Mouse (Mus musculus): ENCODE measurements at regions not wholly inside any gene's neighbourhood (a gene's known extent, or its start where the extent isn't known, plus 50 kb on each side); places are given as distances from the start of the nearest gene placed in this dataset.

- DNase-seq (ENCODE audit: low read depth, low spot score), result no peak
- 36% methylated on average over 3 of the region's 3 CpGs for WGBS
Measured at GRCm38 (mm10) chr4:95178467-95178866, 126.4 kb upstream of the Jun start.

DNA sequence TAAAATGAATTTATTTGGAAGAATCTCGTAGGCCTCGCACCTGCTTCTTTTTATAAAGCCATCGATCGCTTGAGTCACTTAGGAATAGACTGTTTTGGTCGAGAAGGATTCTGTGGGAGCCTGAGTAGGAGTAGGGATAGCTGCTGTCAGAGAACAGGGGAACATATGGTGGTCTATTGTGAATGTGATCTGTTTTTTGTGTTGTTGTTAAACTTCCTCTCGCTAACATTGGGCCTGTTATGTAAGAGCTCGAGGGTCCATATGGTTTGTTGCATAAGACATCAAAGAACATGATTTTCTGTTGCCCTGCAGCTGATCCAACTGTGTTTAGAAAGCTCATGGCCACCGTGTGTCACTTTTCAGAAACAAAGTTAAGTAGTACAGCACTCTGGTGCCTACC, 126.9 kb upstream of the Jun start:
- no peak for DNase-seq (ENCODE audit: low read depth, low spot score)
- WGBS, result 84% methylated on average over 8 of the region's 8 CpGs

GRCm38 (mm10) chr4:95180446-95180845, 128.4 kb upstream of the Jun start:
- DNase-seq (ENCODE audit: low read depth, low spot score), result no peak
- 95% methylated on average over 5 of the region's 5 CpGs for WGBS

DNA sequence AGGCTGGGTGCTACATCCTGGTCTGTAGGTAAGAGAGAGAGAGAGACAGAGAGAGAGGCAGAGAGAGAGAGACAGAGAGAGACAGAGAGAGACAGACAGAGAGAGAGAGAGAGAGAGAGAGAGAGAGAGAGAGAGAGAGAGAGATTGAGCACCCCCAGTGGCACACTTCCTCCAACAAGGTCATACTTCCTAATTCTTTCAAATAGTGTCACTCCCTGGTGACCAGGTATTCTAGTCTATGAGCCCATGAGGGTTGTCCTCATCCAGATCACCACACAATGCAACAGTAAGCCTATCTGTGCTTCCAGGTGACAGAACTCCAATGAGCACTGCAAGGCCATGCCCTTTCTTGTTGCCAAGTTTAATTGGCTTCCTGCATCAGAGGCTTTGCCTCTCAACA, 129.0 kb upstream of the Jun start:
- DNase-seq (ENCODE audit: low read depth, low spot score), result no peak

DNA sequence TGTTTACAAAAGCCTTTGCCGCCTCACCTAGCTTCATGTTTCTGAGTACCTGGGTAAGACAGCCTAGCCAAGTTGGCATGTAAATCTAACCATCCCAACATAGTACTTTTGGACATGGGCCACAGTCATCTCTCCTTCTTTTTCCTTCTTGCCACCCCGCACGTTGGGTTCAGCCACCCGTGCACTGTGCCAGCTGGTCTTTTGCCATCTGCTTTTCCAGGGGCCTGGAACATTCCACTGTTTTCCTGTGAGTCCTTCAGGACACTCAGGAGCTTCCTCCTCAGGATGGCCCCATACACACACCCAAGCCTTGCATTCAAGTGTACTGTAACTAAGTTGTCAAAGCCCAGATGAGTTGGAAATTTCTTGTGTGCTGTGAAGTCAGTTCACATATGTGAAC, 132.2 kb upstream of the Jun start:
- WGBS, result 25% methylated on average over 4 of the region's 4 CpGs
- DNase-seq (ENCODE audit: low read depth, low spot score), result no peak

DNA sequence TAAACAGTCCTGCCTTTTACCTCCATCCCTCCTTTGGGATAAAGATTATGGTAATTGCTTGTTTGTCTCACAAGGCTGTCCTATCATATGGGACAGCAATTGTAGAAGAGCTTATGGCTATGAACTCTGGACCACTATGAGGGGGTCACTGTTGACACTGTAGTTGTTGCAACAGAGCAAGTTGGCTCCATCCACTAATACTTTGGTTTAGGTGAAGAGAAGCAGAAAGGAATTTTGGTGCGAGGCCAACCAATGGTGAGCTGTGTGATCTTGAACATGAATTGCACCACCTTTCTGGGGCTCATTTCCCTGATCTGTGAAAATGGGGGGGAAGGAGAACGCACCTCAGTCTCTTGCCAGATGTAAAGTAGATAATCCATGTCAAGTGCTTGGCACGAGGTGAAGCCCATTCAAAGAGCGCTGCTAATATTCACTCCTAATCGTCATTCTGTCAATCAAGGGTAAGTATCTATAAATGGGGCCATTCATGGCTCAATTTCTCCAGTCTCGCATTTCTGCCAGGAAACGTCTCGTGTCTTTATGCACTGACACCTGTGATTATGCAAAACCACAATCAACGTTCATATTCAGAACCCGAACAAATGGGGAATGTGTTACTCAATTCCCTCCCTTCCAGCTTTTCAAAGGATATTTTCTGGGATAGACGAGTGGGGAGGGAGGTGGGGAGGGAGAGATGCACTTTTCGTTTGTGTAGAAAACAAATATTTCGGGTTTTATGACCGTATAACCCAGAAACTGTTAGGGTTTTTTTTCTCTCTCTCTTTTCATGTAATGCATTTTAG, 133.3 kb upstream of the Jun start:
- whole genome bisulfite sequencing, result 71% methylated on average over 14 of the region's 14 CpGs

DNA sequence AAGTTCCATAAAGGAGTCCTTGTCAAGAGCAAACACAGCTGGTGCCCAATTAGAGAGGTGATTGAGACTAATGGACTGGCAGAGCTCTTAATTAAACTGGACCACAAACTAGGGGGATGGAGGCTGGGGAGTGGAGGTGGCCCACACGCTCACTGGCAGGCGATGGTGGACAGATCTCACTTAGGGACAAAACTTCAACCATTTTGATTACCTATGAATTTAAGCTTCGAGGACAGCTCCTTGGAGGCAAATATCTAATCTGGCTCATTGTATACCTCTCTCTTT, 133.8 kb upstream of the Jun start:
- no peak for DNase-seq (ENCODE audit: low read depth, low spot score)
- 85% methylated on average over 3 of the region's 3 CpGs for WGBS

More for the DNA sequence above, 133.3 kb upstream of the Jun start:
- DNase-seq (ENCODE audit: low read depth, low spot score), result no peak

GRCm38 (mm10) chr4:95188107-95188506, 136.1 kb upstream of the Jun start:
- DNase-seq (ENCODE audit: low read depth, low spot score), result no peak
- WGBS, result 26% methylated on average over 3 of the region's 3 CpGs

DNA sequence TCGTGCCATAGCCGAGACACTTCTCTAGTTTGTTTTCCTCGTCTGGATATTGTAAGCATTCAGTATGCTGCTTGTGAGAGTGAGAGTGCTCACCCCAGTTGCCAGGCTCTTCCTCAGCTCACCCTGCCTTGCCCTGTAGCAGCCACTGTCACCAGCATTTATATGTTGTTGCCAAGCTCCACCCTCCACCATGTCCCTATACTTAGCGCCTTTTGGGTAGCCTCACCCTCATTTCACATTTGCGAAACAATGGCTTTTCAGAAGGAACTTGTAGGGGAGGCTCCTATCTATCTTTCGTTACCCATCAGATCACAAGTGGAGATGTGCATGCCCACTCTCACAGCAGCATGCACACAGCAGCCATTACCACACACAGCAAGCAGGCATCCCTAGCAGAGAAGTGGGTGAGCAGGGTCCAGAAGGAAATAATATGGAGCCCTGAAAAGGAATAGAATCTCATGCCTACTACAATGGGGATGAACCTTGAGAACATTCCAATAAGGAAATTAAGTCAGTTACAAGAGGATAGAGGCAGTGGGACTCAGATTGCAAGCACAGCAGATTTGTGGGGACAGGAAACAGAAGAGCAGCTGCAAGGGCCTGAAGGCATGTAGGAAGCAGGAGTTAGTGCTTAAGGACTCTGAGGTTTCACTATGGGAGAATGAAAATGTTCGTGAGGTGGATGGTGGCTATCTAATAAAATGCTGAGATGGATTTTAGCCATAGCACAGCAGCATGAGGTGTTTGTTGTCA, 139.8 kb upstream of the Jun start:
- 87% methylated on average over 7 of the region's 7 CpGs for WGBS
- DNase-seq (ENCODE audit: low read depth, low spot score), result no peak

DNA sequence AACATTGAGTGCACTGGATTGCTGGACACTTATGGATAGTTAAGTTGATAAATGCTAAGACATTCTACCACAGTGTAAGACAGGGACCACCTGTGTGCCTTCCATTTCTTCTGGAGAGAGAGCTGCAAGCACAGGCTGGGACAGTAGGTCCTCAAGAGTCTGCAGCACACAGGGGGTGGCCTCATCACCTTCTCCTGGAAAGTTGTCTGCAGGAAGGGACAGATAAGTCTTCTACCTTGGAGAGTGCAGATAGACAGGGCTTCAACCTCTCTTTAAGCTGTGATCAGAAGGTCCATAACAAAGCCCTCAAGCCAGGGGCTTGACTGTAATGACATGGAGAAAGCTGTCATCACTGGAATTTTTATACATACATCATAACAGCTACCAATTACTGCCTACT, 140.5 kb upstream of the Jun start:
- no peak for DNase-seq (ENCODE audit: low read depth, low spot score)

GRCm38 (mm10) chr4:95193028-95193427, 141.0 kb upstream of the Jun start:
- peak; percentile 83 for DNase-seq (ENCODE audit: low read depth, low spot score)

GRCm38 (mm10) chr4:95193473-95193872, 141.5 kb upstream of the Jun start:
- DNase-seq (ENCODE audit: low read depth, low spot score), result no peak
- 64% methylated on average over 4 of the region's 4 CpGs for WGBS

More at GRCm38 (mm10) chr4:95193028-95193427, 141.0 kb upstream of the Jun start:
- WGBS, result 7% methylated on average over 4 of the region's 4 CpGs

DNA sequence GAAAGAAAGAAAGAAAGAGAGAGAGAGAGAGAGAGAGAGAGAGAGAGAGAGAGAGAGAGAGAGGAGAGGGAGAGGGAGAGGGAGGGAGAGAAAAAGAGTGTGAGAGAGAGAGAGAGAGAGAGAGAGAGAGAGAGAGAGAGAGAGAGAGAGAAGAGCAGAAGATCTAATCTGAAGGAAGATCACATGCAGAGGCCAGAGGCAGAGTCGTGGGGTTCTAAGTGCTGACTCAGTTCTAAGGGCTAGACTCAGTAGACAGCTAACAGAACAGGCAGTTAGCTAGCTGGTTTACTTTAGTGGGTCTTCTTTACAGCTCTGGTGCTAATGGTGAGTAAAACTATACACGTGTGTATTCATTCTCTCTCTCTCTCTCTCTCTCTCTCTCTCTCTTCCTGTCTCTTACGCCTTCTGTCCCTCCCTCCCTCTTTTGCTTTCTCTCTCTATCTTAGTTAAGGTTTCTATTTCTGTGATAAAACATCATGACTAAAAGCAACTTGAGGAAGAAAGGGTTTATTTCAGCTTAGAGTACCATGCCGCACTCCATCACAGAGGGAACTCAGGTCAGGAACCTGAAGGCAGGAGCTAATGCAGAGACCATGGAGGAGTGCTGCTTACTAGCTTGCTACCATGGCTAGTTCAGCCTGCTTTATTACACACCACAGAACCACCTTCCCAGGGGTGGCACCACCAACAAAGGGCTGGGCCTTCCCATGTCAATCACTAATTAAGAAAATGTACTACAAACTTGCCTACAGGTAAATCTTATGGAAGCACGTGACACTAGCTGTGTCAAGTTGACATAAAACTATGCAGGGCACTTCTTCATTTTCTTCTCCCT, 142.8 kb upstream of the Jun start:
- 63% methylated on average over 5 of the region's 5 CpGs for WGBS
- DNase-seq (ENCODE audit: low read depth, low spot score), result no peak

DNA sequence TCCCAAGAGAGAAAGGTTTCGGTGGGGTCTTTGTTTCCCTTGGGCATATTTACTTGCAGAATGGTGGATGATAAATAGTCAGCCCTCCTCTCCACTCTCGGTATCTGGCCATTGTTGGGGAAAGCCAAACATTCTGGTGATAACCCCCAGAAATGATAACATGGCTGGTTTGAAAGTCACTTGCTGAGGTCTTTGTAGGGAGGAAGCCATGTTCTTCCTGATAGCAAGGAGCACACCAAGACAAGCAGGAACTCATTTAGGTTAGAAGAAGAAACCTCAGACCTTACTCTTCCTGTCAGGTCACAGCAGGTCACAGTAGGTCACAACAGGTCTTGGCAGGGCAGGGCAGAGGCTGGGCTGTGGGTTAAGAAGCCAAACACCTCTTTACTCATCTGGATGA, 144.1 kb upstream of the Jun start:
- no peak for DNase-seq (ENCODE audit: low read depth, low spot score)
- WGBS, result 85% methylated on average over 2 of the region's 2 CpGs

- 21% methylated on average over 7 of the region's 7 CpGs for WGBS
- DNase-seq (ENCODE audit: low read depth, low spot score), result no peak
Measured at GRCm38 (mm10) chr4:95197077-95197711, 145.2 kb upstream of the Jun start.

- DNase-seq (ENCODE audit: low read depth, low spot score), result no peak
- WGBS, result 88% methylated on average over 5 of the region's 5 CpGs
Measured at GRCm38 (mm10) chr4:95199394-95199793, 147.4 kb upstream of the Jun start.

- 34% methylated on average over 7 of the region's 7 CpGs for WGBS
- DNase-seq (ENCODE audit: low read depth, low spot score), result peak; percentile 81
Measured at GRCm38 (mm10) chr4:95200130-95200529, 148.1 kb upstream of the Jun start.

DNA sequence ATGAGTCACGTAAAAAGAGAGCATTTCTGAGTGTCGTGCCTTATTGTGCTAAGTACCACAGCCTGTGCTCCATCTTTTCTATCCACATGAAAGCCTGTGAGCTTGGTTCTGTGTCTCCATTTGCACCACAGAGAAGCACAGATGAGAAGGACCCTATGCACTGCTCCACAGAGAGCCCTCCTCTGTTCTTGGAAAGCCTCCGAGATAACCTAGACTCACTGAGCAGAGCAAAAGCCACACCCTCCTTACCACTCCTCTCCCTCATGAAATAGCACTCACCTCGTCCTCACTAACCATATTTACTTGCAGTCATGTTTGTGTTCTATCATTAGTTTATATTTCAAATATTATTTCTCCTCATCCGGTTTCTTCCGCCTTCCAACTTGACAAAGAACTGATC, 150.5 kb upstream of the Jun start:
- 80% methylated on average over 6 of the region's 6 CpGs for WGBS
- DNase-seq (ENCODE audit: low read depth, low spot score), result no peak

DNA sequence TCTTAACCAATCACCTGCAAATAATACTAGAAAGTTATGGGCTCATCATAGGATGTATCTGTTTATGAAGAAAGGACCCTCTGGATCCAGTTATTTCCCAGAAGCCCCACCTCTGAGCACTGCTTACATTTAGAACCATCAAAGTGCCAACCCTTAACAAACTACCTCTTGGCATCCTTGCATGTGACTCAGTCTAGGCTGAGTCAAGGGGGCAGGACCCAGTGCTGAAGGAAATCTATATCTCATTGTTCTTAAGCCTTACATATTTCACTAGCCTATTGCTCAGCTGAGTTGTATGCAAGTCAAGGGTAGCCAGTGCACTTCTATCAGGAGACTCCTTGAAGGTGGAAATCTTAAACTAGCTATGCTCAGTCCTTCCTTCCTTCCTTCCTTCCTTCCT, 151.6 kb upstream of the Jun start:
- no peak for DNase-seq (ENCODE audit: low read depth, low spot score)

DNA sequence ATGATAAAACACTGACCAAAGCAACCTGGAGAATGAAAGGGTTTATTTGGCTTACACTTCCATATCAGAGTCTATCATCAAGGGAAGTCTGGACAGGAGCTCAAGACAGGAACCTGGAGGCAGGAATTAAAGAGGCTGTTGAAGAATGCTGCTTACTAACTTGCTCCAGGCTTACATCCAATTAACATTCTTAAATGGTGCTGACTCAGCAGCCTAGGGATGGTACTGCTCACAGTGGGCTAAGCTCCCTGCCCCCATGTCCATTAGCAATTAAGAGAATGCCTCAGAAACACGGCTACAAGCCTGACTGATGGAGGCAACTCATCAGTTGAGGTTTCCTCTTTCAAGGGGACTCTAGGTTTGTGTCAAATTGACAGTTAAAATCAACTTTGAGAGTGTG, 153.3 kb upstream of the Jun start:
- 85% methylated on average over 1 of the region's 1 CpGs for WGBS
- no peak for DNase-seq (ENCODE audit: low read depth, low spot score)

Measured in large intestine, adult 2 months (tissue).